Mouse (Mus musculus) liver (tissue): Measurements from ENCODE around the gene Aebp1.

ENCODE experiments used
- DNase-seq: peaks from one replicate; pipeline ENCODE4 v3.0.0-alpha.2; 2020; ENCODE audit warnings: mixed read lengths

Gene Aebp1

GRCm38 (mm10) chr11:5898531-5898930, 36.8 kb downstream of the Aebp1 start, which contains the start of gene Myl7:
TSS of gene Myl7 (minus strand) at chr11:5898782.
- peak; percentile 57 for DNase-seq

- no peak for DNase-seq
These were observed 37.5 kb downstream of the Aebp1 start for GRCm38 (mm10) chr11:5899286-5899685.

GRCm38 (mm10) chr11:5901320-5901719, 39.6 kb downstream of the Aebp1 start:
- no peak for DNase-seq

- DNase-seq = peak; percentile 45
These were observed 40.2 kb downstream of the Aebp1 start for GRCm38 (mm10) chr11:5901950-5902349.

- no peak for DNase-seq
These were observed 40.6 kb downstream of the Aebp1 start for GRCm38 (mm10) chr11:5902390-5902789.

DNA sequence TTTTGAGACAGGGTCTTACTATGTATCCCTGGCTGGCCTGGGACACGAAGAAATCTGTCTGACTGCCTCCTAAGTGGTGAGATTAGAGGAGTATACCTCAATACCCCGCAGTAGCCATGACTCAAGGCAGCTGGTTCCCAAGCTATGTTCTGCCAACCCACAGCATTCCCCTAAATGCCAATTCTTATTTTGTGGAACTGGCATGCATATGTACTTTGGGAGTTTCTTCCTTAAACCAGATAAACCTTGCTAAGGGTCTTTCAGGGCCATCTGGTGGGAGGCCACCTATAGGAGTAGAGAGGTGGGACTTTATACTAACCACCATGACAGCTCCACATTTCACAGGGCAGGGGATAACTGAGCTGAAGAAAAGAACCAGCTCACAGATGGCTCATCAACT, 42.1 kb downstream of the Aebp1 start:
- no peak for DNase-seq

DNA sequence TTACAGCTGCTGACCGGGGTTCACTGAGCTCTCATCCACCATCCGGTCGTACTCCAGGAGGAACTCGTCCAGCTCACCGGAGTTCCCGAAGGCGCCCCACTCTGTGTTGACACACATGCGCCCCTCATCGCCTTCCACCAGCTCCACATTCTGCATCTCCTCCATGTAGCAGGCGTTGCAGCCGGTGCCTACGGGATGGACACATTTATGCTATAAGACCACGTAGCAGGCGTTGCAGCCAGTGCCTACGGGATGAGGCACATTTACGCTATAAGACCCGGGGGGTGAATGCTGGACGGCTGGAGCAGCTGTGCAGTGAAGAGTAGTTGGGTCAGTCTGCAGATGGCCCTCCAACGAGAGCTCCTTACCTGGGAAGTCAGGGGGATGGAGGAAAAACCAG, 42.6 kb downstream of the Aebp1 start:
- no peak for DNase-seq

DNA sequence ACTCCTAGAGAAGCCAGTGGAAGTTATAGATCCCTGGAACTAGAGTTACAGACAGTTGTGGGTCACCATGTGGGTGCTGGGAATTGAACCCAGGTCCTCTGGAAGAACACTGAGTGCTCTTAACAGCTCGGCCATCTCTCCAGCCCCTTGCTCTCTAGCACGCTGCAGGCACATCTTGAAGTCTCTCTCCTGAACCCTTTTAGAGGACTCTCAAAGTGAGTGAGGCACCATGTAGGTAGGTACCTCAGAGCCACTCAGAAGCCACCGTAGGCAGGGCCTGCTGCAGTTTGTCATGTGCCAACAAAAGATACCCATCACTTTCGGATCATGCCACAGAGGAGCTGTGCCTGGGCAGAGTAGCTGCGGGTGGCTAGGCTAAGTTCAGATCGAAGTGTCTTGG, 43.1 kb downstream of the Aebp1 start:
- no peak for DNase-seq

DNA sequence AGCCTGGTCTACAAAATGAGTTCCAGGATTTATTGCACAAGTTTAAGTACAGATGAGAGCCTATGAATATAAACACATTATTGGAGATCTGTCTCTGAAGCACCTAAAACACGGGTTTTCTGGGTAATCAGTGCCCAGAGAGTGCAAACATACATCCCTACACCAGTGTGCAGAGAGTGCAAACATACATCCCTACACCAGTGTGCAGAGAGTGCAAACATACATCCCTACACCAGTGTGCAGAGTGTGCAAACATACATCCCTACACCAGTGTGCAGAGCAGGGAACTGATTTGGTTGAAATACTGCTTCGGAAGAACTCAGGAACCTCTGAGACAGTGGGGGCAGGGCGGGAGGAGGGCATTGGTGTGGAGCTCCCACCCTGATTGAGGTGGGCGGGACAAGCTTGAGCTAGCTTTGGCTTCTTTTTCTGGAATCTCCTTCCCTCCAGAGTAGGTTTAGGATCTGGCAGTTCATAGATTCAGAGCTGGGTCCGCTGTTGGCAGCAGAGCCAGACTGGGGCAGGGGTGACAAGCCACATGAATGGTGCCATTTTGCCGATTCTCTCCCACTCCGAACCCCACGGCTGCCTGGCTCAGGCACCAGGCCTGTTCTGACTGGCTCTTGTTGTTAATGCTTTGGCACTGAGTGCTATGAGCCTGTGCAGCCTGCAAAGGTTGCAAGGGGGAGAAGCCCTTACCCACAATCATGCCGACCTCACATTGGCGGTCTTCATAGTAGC, 44.2 kb downstream of the Aebp1 start:
- no peak for DNase-seq

GRCm38 (mm10) chr11:5907096-5907495, 45.3 kb downstream of the Aebp1 start:
- DNase-seq = no peak

GRCm38 (mm10) chr11:5908642-5909041, 46.9 kb downstream of the Aebp1 start:
- DNase-seq = no peak

DNA sequence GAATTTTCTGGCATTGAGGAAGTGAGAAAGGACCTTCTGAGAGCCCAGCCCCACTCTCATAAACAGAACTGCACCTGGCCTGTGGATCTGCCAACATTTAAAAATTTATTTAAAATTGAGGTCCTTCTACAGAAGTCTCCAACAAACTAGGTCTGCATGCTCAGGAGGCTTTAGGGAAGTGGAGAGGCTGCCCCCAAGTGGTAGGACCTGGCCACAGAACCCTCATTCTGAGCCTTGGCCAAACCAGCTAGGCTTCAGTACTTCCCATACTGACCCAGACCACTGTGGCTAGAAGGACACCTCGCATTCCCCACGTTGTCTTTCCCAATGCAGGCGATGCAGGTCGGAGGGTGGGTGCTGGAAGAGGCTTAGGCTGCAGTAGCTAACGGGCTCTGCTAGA, 50.9 kb downstream of the Aebp1 start:
- DNase-seq = peak; percentile 66

GRCm38 (mm10) chr11:5913256-5913655, 51.5 kb downstream of the Aebp1 start:
- no peak for DNase-seq

DNA sequence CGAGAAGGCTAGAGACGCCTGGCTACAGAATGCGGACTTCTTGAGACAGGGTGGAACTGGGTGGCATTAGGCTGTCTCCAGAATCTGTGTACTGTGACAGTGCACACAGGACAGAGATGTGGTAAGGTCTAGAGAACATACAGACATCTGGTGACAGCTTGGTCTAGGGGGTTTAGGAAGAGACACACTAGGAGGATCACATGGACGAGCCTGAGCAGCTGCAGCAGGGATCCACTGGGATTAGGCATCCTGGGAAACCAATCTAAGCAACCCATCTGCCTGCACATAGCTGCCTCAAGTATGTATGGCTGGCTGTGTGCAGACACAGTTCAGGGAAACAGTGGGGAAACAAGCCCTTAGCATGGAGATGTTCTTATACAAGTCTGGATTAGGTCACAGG, 52.2 kb downstream of the Aebp1 start:
- no peak for DNase-seq

DNA sequence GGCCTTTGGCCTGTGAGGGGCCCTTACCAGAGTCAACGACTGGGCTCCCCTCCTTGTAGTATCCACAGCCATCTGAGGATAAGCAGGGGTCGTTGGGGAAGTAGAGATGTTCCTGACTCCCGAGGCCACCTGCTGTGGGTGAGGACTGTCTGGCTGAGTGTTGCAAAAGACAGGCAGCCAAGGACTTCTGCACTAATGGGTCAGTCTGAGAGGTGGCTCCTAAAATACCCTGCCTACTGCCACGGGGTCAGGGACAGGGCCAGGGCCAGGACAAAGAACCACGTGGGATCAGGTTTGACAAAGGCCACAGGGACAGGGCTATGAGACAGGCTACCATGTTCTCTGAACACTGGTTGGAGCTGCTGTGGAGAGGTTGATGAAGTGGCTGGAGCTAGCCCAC, 53.2 kb downstream of the Aebp1 start:
- no peak for DNase-seq

DNA sequence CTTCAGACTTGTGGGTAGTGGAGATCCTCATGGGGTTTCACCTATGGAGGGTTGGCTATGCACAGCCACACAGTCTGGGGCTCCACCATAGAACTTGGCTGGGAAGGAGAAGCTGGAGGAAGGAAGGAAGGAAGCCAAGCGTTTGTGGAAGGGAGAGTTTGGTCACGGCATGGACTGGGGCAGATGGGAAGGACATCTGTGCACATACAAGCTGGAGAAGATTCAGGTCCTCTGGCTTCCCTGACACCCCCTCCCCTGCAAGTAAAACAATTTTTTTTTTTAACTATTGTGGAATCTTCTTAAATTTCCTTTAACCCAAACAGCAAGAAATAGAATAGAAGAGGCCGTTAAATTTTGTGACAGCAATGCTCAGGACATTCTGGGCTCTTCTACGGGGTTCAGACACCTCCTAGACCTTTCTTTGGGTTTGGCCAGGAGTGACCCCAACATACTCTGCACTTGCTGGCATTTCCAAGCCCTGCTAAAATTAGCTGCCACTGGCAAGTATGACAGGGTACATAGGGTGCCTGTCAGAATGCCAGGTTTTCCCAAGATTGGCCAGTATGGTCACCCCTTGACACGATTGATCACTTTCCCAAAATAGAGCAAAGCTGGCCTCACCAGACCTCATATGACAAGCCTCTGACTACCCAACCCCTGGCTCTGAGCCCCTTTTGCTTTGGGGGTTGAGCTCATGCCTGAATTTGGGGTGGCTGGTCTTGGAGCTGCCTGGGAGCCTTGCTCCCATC, 53.9 kb downstream of the Aebp1 start:
- DNase-seq = no peak

GRCm38 (mm10) chr11:5916178-5916548, 54.4 kb downstream of the Aebp1 start:
- DNase-seq = no peak

- no peak for DNase-seq
These were observed 56.4 kb downstream of the Aebp1 start for GRCm38 (mm10) chr11:5918111-5918510.

DNA sequence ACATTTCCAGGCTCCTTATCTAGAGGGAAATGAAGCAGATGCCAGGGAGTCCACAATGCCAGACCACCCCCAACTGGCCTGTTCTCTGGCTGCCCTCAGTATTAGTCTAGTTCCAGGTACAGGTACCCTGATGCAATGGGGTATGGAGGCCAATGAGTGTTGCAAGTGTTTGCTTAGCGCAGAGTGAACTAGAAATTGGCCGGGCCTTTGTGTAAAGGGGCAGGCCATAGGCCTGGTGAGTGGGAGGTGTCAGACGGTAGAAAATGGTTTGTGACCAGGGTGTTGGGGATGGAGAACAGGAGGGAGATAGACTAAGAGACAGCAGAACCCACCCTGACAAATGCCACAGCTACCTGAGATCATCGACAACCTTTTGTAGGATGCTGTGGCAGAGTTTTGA, 57.9 kb downstream of the Aebp1 start:
- peak; percentile 24 for DNase-seq

DNA sequence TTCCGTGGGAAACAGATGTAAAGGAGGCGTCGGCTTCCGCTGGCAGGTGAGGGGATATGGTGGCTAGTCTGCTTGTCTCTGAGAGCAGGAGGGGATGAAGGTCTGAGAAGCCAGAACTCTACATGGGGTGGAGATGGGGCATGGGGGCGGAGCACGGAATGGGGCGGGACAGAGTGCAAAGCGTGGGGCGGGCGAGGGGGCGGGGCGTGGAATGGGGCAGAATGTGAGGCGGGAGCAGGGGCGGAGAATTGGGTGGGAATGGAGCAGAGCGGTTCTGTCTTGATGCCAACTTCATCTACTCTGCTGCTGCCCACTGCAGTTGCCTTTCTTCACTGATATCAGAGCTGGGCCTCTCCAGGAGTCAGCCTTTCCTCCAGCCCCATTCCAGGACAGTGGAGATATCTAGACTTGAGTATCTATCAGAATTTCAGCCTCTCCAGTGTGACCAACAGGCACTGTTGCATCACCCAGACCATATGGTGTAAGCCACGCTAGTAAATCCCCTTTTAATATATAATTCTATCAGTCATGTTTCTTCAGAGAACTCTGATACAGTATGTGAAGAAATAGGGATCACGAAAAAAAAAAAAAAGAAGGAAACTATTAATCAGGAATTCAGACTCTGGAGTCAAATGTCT, 58.7 kb downstream of the Aebp1 start:
- DNase-seq = peak; percentile 73
